In genomic region chr7:130432141-130432540, GRCm38 (mm10) we compare ENCODE assay signal across 15 mouse cellular contexts.
DNase-seq lines count a peak whose midpoint lies in the region.
"Had no signal": no experiment of that assay in that cellular context is flagged by ENCODE, and none has a peak within 500 bp of the region (broad histone marks: within the 10 kb centered on the region; RNA-seq: fewer than 3 reads in every experiment).

No protein-coding gene starts in this region.

- peak; percentile 17 for DNase-seq in heart, postnatal 14 days
- DNase-seq in heart, adult 11 months, result no peak
- DNase-seq in 3T3-L1 (ENCODE audit: low read depth, low spot score) (peak; percentile 40), 416B (ENCODE audit: low read depth) (peak; percentile 17)
- DNase-seq in adrenal gland, postnatal 25 days, result peak; percentile 61
- DNase-seq in cerebellum, adult 8-10 months, result no peak
- no peak for DNase-seq in embryo, embryonic 9.5 days (ENCODE audit: extremely low spot score)
- DNase-seq: cerebellum, adult 11 months; kidney, adult 8-10 months; kidney, postnatal 25 days; liver, postnatal 0 days; midbrain, embryonic 14.5 days; retina, postnatal 1 day; right cerebral cortex, postnatal 4 days; thymus, postnatal 4 days had no signal

- intact Hi-C loops in heart, postnatal 14 days (cut with DNase I), result no loop called here

Comparison
In these comparisons a context has a peak if more than half of its experiments do, and no peak if none do; other contexts are left out.
1. DNase-seq: peak in heart, postnatal 14 days (2 of 2), 3T3-L1 (single experiment), 416B (single experiment) and adrenal gland, postnatal 25 days (single experiment); none in heart, adult 11 months (single experiment), cerebellum, adult 8-10 months (single experiment) and embryo, embryonic 9.5 days (single experiment).